Mouse (Mus musculus): ENCODE data around the gene Slc1a1.

- no peak for TF ChIP-seq POLR2A (IDR thresholded peaks at IDR 0.05; ENCODE audit: insufficient read depth, low read length)
- no peak for TF ChIP-seq CTCF (IDR thresholded peaks at IDR 0.05; ENCODE audit: low read depth, low read length)
- no peak for TF ChIP-seq EP300 (IDR thresholded peaks at IDR 0.05; ENCODE audit: insufficient read depth, low read depth, low read length)
Observed at GRCm38 (mm10) chr19:28836651-28837410, 2.0 kb downstream of the Slc1a1 start.
